Mouse (Mus musculus): ENCODE data around the gene Oxsr1. TPM values are rescaled to one million over a fixed set of nuclear protein-coding genes. Genes with fewer than 3 reads are reported as not detected.
"Not testable (repeated sequence)": the region's sequence is repeated elsewhere in the genome, so short reads cannot be mapped to it uniquely, and the experiment has no call there.

Gene Oxsr1
- polyA plus RNA-seq, 3 experiments from 2014 or later, result 7.1 to 8.6 (median 8.3) TPM

DNA sequence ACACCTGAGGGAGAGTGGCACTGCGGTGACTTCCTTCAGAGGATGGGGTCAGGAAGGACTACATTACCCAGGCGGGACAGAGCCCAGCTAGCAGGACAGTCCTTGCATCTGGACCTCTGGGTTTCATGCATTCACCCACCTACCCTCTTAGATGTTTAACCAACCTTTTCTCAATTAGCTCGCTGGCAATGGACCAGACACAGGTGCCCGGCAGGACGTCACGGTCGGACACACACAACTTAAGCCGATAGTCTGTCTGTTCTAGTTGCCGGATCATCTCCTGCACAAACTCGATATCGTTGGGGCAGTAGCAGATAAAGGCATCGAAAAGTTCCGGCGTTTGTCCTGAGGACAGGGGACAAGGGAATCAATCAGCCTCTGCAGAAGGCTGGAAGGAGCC is 15.6 kb upstream of the Oxsr1 start:
- no peak for ATAC-seq

DNA sequence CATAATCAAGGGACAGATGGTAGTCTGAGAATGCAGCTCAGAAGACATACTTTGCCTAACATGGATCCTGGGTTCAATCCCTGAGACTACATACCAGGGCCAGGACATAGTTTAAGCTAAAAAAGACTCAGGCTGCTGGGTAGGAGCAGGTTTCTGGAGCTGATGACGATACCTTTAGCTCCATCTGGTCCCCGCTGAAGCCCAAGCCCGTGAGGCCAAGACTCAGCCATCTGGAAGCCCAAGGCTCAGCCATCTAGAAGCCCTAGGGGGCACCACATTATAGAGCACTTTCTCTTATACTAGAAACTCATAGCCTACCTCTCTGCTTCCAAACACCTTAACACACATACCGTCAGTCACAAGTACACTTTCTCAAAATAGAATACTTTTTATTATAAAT is 13.3 kb upstream of the Oxsr1 start:
- ATAC-seq, result no peak

- no peak for ATAC-seq
Measured at GRCm38 (mm10) chr9:119334834-119335233, 12.6 kb upstream of the Oxsr1 start.

GRCm38 (mm10) chr9:119334324-119334723 is 12.1 kb upstream of the Oxsr1 start:
- peak; percentile 72 for ATAC-seq

DNA sequence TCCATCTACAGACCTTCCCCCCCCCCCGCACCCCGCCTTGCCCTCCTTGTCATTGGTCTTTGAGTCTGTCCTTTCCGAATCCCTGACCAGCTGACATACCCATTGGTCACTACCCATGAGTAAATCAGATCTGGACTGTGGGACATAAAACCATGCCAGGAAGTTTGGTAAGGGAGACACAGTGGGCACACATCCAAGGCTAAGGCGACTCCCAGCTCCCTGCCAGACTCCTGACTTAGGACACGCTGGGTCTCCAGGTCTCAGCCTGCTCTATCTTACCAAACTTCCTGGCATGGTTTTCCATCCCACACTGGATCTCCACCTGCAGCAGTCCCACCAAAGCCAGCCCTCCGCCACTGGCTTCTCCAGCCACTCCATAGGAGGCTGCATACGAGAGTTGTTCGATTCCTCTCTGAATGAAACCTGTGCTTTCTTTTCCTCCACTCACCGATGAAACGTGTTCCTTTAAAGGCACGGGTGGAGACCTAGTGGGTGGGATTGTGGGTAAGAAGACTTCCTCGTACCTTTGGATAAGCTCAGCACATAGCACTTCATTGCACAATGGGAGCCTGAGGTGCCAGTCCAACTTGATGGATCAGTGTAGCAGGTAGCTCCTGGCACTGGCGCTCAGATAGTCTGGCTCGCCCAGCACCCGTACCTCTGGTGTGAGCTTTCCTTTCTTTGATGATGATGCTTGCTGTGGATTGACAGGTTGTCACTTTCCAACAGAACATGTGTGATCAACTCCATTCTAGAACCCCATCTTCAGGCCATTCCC is 8.1 kb upstream of the Oxsr1 start:
- no peak for ATAC-seq

GRCm38 (mm10) chr9:119328488-119328887 is 6.3 kb upstream of the Oxsr1 start:
- ATAC-seq, result no peak

DNA sequence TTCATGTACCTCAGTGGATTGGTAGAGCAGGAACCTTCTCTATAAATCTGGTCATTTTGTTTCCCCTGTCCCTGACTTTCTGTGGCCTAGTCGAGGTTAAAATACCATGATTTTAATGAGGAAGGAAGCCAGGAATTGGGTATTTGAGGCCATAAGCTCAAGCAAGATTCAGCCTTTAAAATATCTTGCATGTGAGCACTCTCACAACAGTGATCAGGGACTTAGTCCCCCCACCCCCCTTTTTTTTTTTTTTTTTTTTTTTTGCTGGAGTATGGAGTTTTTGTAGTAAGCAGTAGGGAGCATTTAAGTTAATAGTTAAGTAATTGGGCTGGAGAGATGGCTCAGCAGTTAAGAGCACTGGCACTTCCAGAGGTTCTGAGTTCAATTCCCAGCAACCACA is 1.9 kb upstream of the Oxsr1 start:
- no peak for ATAC-seq

- no peak for ATAC-seq
Measured at GRCm38 (mm10) chr9:119323260-119323645, 1.0 kb upstream of the Oxsr1 start.

- ATAC-seq, result peak; percentile 0
Measured at GRCm38 (mm10) chr9:119321392-119322229, 616 bp downstream of the Oxsr1 start.

DNA sequence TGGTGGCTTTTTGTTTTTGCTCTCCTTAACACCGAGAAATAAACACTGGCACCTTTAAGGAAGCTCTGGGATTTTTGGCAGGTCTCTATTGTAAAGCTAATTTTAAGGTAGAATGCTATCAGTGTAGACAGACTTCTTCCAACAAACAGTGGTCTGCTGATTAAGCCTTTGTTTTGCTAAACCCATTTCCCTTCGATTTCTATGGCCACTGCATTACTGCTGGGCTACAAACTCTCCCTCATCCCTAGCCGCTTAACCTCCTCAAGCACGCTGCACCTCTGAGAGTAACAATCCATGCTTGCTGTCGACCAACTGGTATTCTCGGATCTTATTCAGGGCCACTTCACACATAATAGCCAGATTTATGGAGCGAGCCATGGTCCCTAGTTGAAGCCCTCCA is 1.3 kb downstream of the Oxsr1 start:
- no peak for ATAC-seq

- ATAC-seq, result no peak
Measured at GRCm38 (mm10) chr9:119320446-119320845, 1.8 kb downstream of the Oxsr1 start.

- no peak for ATAC-seq
Measured at GRCm38 (mm10) chr9:119318891-119319290, 3.3 kb downstream of the Oxsr1 start.

DNA sequence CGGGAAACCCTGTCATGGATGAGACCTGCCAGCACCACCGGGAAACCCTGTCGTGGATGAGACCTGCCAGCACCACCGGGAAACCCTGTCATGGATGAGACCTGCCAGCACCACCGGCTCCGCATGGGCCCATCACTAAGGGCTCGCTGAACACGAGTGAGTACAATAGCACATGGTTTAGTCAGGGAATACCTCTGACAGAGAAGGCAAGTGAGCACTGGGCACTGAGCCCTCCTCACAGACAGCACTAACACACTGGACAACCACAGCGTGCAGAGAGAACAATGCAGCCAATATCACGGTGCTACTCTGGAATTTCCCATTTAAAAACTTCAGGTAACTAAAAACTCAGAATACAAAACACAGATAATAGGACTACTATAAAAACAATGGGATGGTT is 9.1 kb downstream of the Oxsr1 start:
- ATAC-seq, result no peak

GRCm38 (mm10) chr9:119309067-119309466 is 13.2 kb downstream of the Oxsr1 start:
- no peak for ATAC-seq

- no peak for ATAC-seq
Measured at GRCm38 (mm10) chr9:119305863-119306262, 16.4 kb downstream of the Oxsr1 start.

DNA sequence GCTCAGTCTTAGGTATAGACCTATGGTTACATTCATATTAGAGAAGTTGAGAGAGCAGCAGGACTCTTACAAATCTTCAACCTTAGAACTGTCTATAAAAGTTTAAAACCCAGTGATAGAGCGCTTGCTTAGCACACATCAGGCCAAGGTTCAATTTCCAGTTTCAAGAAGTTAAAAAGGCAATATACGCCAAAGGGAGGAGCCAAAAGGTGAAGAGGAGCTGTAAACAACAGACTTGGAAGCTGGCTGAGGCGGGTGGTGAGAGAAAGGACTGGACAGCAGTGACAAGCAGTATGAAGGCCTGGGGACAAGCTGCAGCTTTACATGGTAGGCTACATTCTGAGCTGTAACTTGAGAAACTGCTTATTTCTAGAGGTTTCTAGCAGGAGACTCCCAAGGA is 23.7 kb downstream of the Oxsr1 start:
- ATAC-seq, result no peak

- no peak for ATAC-seq
Measured at GRCm38 (mm10) chr9:119297696-119298095, 24.5 kb downstream of the Oxsr1 start.

GRCm38 (mm10) chr9:119290791-119291190 is 31.4 kb downstream of the Oxsr1 start:
- no peak for ATAC-seq

DNA sequence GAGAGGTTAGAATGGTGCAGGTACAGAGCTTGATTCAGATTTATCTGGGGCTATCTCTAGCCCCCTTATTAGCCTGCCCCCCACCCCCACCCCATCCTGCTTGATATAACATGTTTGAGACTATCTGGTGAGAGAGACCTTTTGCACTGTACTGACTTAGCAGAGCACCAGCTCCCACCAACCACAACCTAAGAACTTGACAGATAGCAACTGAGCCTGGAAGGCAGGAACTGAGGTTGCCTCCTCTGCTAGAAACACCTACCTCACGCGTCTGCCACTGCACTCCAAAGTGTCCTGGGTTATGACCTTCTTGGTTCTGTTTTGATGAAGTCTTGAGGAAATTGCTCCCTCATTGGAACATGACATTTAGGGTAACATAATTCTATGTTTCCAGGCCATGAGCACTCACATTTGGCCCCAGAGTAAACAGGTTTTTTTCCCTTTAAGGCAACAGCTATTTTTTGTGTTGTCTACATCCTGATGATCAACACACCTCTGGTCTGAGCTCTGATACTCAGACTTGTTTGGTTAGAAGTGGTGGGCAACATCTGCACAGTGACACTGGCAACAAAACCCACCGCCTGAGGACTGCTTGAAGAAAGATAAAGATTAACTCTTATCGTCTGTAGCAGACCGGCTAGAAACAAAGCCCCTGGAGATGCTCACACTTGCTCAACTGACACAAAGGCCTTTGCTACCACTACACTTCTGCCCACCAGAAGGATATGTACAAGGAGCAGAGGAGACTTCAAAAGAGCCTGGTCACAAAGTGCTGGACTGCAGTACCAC is 41.1 kb downstream of the Oxsr1 start:
- ATAC-seq, result no peak

DNA sequence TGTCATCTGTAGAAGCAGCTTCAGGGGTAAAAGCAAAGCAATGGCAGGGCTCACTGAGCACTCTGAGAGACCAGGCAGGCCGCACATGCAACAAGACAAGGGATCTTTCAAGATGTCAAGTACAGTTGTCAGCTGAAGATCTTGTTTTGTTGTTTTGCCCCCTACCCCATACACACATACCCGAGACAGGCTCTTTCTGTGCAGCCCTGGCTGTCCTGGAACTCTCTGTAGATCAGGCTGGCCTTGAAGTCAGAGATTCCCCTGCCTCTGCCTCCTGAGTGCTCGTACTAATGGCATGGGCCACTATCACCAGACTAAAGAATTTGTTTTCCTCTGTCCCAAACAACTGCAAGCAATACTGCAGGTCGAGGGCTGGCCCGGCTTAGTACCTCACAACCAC is 44.2 kb downstream of the Oxsr1 start:
- no peak for ATAC-seq

DNA sequence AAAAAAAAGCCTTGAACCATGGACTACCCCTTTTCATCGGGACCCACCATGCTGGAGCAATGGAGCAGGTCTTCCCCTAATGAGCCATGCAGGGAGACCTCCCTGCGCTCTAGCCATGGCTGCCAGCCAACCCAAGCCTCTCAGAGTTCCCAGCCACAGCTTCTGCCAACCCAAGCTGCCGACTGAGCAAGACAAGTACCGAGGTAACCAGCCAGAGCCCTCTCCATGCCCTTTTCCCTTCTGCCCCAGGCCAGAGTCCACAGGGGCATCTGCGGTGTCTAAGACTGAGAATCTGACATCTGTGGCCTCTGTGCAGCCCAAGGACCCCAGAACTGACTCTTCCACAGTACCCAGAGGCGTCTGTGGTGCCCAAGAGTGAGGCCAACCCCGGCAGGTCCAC is 45.9 kb downstream of the Oxsr1 start:
- no peak for ATAC-seq

GRCm38 (mm10) chr9:119274814-119275213 is 47.4 kb downstream of the Oxsr1 start:
- not testable (repeated sequence) for ATAC-seq

GRCm38 (mm10) chr9:119271496-119271895 is 50.7 kb downstream of the Oxsr1 start:
- ATAC-seq, result no peak
